In genomic region chr3:126822374-126822773, GRCm38 (mm10) we compare ENCODE assay signal across 30 mouse cellular contexts.
DNase-seq lines count a peak whose midpoint lies in the region; ATAC-seq and TF ChIP-seq lines count a peak whose summit lies in the region.
"Had no signal": no experiment of that assay in that cellular context is flagged by ENCODE, and none has a peak within 500 bp of the region (broad histone marks: within the 10 kb centered on the region; RNA-seq: fewer than 3 reads in every experiment).

No protein-coding gene starts in this region.

- H3K27ac ChIP-seq in spleen, adult 2 months (ENCODE audit: insufficient read depth, low read length) = peak overlapping the region; percentile 56; the same call in 1 of the 2 replicates
- H3K27ac ChIP-seq in CH12.LX (ENCODE audit: insufficient read depth, low read depth) = no peak overlapping the region
- no peak overlapping the region for H3K27ac ChIP-seq in stomach, postnatal 0 days (replicated peaks)
- H3K27ac ChIP-seq: embryonic facial prominence, embryonic 10.5 days; embryonic facial prominence, embryonic 15.5 days; forebrain, embryonic 13.5 days; hindbrain, embryonic 13.5 days; kidney, postnatal 0 days; liver, embryonic 14.5 days; midbrain, embryonic 13.5 days had no signal

- TF ChIP-seq RAD21 in CH12.LX (IDR thresholded peaks at IDR 0.05; ENCODE audit: low read depth, low read length) = no peak

- in situ Hi-C loops in CH12.LX (cut with MboI; ENCODE audit: low pct_ligation_motif_present, low pct_unique_long_range_greater_than_20kb, low sequenced_read_pairs) = no loop called here

- H3K4me3 ChIP-seq in spleen, adult 2 months (ENCODE audit: extremely low read depth, insufficient read depth, insufficient read length) = no peak overlapping the region
- no peak overlapping the region for H3K4me3 ChIP-seq in CH12.LX (replicated peaks in 1 of 3; ENCODE audit: low read depth in 2 of 3, low read length in 2 of 3, poor library complexity in 1 of 3)
- H3K4me3 ChIP-seq in stomach, postnatal 0 days (ENCODE audit: low read depth, low read length) = no peak overlapping the region
- H3K4me3 ChIP-seq: embryonic facial prominence, embryonic 10.5 days; embryonic facial prominence, embryonic 15.5 days; forebrain, embryonic 13.5 days; hindbrain, embryonic 13.5 days; megakaryocyte, embryonic 14.5 days; midbrain, embryonic 13.5 days had no signal

- peak; percentile 36; the same call in 1 of the 2 replicates for TF ChIP-seq EP300 in CH12.LX (IDR thresholded peaks at IDR 0.05; ENCODE audit: low read length)
- no peak for TF ChIP-seq EP300 in stomach, postnatal 0 days (optimal IDR thresholded peaks at IDR 0.05)

- ATAC-seq in megakaryocyte, adult 5-6 weeks (ENCODE audit: poor library complexity, severe bottlenecking) = peak; percentile 43; the same call in 1 of the 2 replicates
- ATAC-seq in stomach, postnatal 0 days (ENCODE audit: low FRiP score, low TSS enrichment) = peak; percentile 45; the same call in 1 of the 2 replicates
- ATAC-seq: forebrain, embryonic 13.5 days; intestine, postnatal 0 days; midbrain, embryonic 13.5 days had no signal

- DNase-seq in spleen, adult 2 months (ENCODE audit: low read depth in 1 of 2, low spot score in 2 of 2) = peak; percentile 11 to 54
- DNase-seq in spleen, adult 12 weeks (ENCODE audit: low spot score) = no peak
- peak; percentile 62 for DNase-seq in CH12.LX (ENCODE audit: extremely low read depth)
- DNase-seq in stomach, postnatal 0 days (ENCODE audit: low spot score) = no peak
- DNase-seq in gastrocnemius, postnatal 25 days = no peak
- no peak for DNase-seq in layer of hippocampus, adult 8-10 months (ENCODE audit: low spot score in 2 of 2)
- DNase-seq: adrenal gland, postnatal 36 days; cerebellum, adult 2 months; cerebellum, postnatal 14 days; gastrocnemius, postnatal 10 days; heart, adult 18-20 months; heart, postnatal 4 days; kidney, postnatal 4 days; layer of hippocampus, postnatal 36 days; liver; lung, adult 2 months; lung, postnatal 14 days; thymus, adult 18-20 months; thymus, postnatal 25 days had no signal

- no peaks in the 10 kb centered on the region for H3K27me3 ChIP-seq in spleen, adult 2 months (ENCODE audit: control insufficient read depth, insufficient read depth, low read length)
- H3K27me3 ChIP-seq in CH12.LX (replicated peaks) = no peaks in the 10 kb centered on the region
- no peaks in the 10 kb centered on the region for H3K27me3 ChIP-seq in stomach, postnatal 0 days (ENCODE audit: control insufficient read depth, insufficient read depth, low read length)
- H3K27me3 ChIP-seq: embryonic facial prominence, embryonic 15.5 days; forebrain, embryonic 13.5 days; hindbrain, embryonic 13.5 days; megakaryocyte, embryonic 14.5 days; midbrain, embryonic 13.5 days had no signal

- dilution Hi-C loops in CH12.LX (cut with MboI; ENCODE audit: extremely low pct_ligation_motif_present, extremely low pct_unique_long_range_greater_than_20kb, low sequenced_read_pairs) = no loop called here

- TF ChIP-seq CTCF in spleen, adult 2 months (IDR thresholded peaks at IDR 0.05; ENCODE audit: extremely low read depth, insufficient read depth, insufficient read length, insufficient replicate concordance) = no peak
- no peak for TF ChIP-seq CTCF in CH12.LX (conservative IDR thresholded peaks at IDR 0.05 in 1 of 2, IDR thresholded peaks at IDR 0.05 in 1 of 2; ENCODE audit: low read depth in 2 of 2, low read length in 2 of 2)
- TF ChIP-seq CTCF in stomach, postnatal 0 days (IDR thresholded peaks at IDR 0.05; ENCODE audit: low read depth) = no peak

- WGBS in spleen, adult 2 months = 45% methylated on average over 3 of the region's 3 CpGs
- 91% methylated on average over 3 of the region's 3 CpGs for WGBS in stomach, postnatal 0 days

- TF ChIP-seq POLR2A in spleen, adult 2 months (IDR thresholded peaks at IDR 0.05; ENCODE audit: low read depth, low read length) = no peak
- TF ChIP-seq POLR2A in CH12.LX (IDR thresholded peaks at IDR 0.05; ENCODE audit: low read depth, low read length) = no peak

- no peaks in the 10 kb centered on the region; the same call in 1 of the 2 replicates for H3K36me3 ChIP-seq in spleen, adult 2 months (ENCODE audit: control insufficient read depth, insufficient read depth, low read length)
- peaks cover 4 to 39% of the 10 kb centered on the region in 2 experiments for H3K36me3 ChIP-seq in CH12.LX (replicated peaks in 1 of 2; ENCODE audit: control insufficient read depth in 1 of 2, insufficient read depth in 1 of 2, low read length in 1 of 2)
- H3K36me3 ChIP-seq in stomach, postnatal 0 days (ENCODE audit: control insufficient read depth, insufficient read depth, low read length) = no peaks in the 10 kb centered on the region
- H3K36me3 ChIP-seq: embryonic facial prominence, embryonic 10.5 days; embryonic facial prominence, embryonic 15.5 days; hindbrain, embryonic 13.5 days; midbrain, embryonic 13.5 days had no signal

- H3K9me3 ChIP-seq in CH12.LX (replicated peaks; ENCODE audit: low read length) = no peaks in the 10 kb centered on the region
- H3K9me3 ChIP-seq in stomach, postnatal 0 days (ENCODE audit: control insufficient read depth, low read length) = no peaks in the 10 kb centered on the region
- H3K9me3 ChIP-seq: embryonic facial prominence, embryonic 10.5 days; embryonic facial prominence, embryonic 15.5 days; forebrain, embryonic 13.5 days; hindbrain, embryonic 13.5 days; megakaryocyte, embryonic 14.5 days; midbrain, embryonic 13.5 days had no signal

- peaks cover 7% of the 10 kb centered on the region; the same call in 1 of the 2 replicates for H3K4me1 ChIP-seq in spleen, adult 2 months (ENCODE audit: control insufficient read depth, insufficient read depth, insufficient read length)
- H3K4me1 ChIP-seq in CH12.LX (ENCODE audit: control insufficient read depth in 1 of 2, insufficient read depth in 2 of 2) = peaks cover 0 to 67% of the 10 kb centered on the region in 2 experiments; a peak in 2 of 4 replicates
- no peaks in the 10 kb centered on the region for H3K4me1 ChIP-seq in stomach, postnatal 0 days (replicated peaks; ENCODE audit: control insufficient read depth, insufficient read depth)
- H3K4me1 ChIP-seq: embryonic facial prominence, embryonic 15.5 days; forebrain, embryonic 13.5 days; megakaryocyte, embryonic 14.5 days; midbrain, embryonic 13.5 days had no signal

- H3K4me2 ChIP-seq in CH12.LX (ENCODE audit: insufficient read depth, low read depth, poor library complexity, severe bottlenecking) = no peak overlapping the region
- no peak overlapping the region for H3K4me2 ChIP-seq in stomach, postnatal 0 days (replicated peaks; ENCODE audit: low read depth)
- H3K4me2 ChIP-seq: embryonic facial prominence, embryonic 15.5 days; forebrain, embryonic 13.5 days; heart, embryonic 11.5 days; hindbrain, embryonic 13.5 days; midbrain, embryonic 13.5 days had no signal

- no peaks in the 10 kb centered on the region for H3K79me2 ChIP-seq in CH12.LX (replicated peaks; ENCODE audit: control insufficient read depth, extremely low read depth, insufficient read depth, poor library complexity, severe bottlenecking)

- H3K9ac ChIP-seq in CH12.LX (ENCODE audit: insufficient read depth, low read depth) = no peak overlapping the region
- no peak overlapping the region for H3K9ac ChIP-seq in stomach, postnatal 0 days (ENCODE audit: low read length)
- H3K9ac ChIP-seq: embryonic facial prominence, embryonic 15.5 days; forebrain, embryonic 13.5 days; hindbrain, embryonic 13.5 days; liver, embryonic 14.5 days; midbrain, embryonic 13.5 days had no signal

TF ChIP-seq in CH12.LX, 34 proteins besides CTCF, POLR2A, EP300 and RAD21:
- TF ChIP-seq MXI1 (IDR thresholded peaks at IDR 0.05; ENCODE audit: low read depth, low read length) (no peak), ZMIZ1 (IDR thresholded peaks at IDR 0.05; ENCODE audit: low read depth, low read length) (no peak), UBTF (IDR thresholded peaks at IDR 0.05; ENCODE audit: low read depth, low read length) (no peak), MYC (IDR thresholded peaks at IDR 0.05; ENCODE audit: low read depth, low read length) (no peak), E2F4 (IDR thresholded peaks at IDR 0.05; ENCODE audit: insufficient replicate concordance, low read depth, low read length) (no peak), NELFE (IDR thresholded peaks at IDR 0.05; ENCODE audit: low read depth, low read length) (no peak), JUN (IDR thresholded peaks at IDR 0.05; ENCODE audit: insufficient read depth, low read depth, low read length) (no peak), ETS1 (conservative IDR thresholded peaks at IDR 0.05; ENCODE audit: low read depth, low read length) (peak; percentile 45), JUND (conservative IDR thresholded peaks at IDR 0.05; ENCODE audit: low read depth, low read length) (no peak), SMC3 (IDR thresholded peaks at IDR 0.05; ENCODE audit: low read depth, low read length) (no peak), GABPA (IDR thresholded peaks at IDR 0.05; ENCODE audit: insufficient replicate concordance, low read depth, low read length) (no peak), IRF4 (IDR thresholded peaks at IDR 0.05; ENCODE audit: low read depth, low read length) (no peak), BHLHE40 (IDR thresholded peaks at IDR 0.05; ENCODE audit: low read depth, low read length) (0 out of 2 replicates have a peak, but pooled peaks have one; percentile 21), TCF12 (IDR thresholded peaks at IDR 0.05; ENCODE audit: low read depth, low read length) (no peak), POLR2AphosphoS2 (IDR thresholded peaks at IDR 0.05; ENCODE audit: low read depth, low read length) (no peak; the same call in 1 of the 2 replicates), MAX (IDR thresholded peaks at IDR 0.05; ENCODE audit: low read length) (no peak)
TF ChIP-seq in CH12.LX: peak in this region for 2.

Comparison
In these comparisons a context has a peak if more than half of its experiments do, and no peak if none do; other contexts are left out.
1. DNase-seq: peak in spleen, adult 2 months (2 of 2) and CH12.LX (single experiment); none in spleen, adult 12 weeks (single experiment), stomach, postnatal 0 days (single experiment), gastrocnemius, postnatal 25 days (single experiment) and layer of hippocampus, adult 8-10 months (0 of 2).